Mouse (Mus musculus): ENCODE data around the gene Gipc3. TPM values are rescaled to one million over a fixed set of nuclear protein-coding genes. Genes with fewer than 3 reads are reported as not detected.
A peak's percentile ranks its signal among the peaks of the same experiment; 100 is the strongest.

Gipc3 gene
- polyA plus RNA-seq, 1 experiment from 2014 or later: 0.07 TPM

- Histone ChIP-seq H3K4me2 (ENCODE audit: low read length) (peak within 1 kb of the TSS; percentile 82), H3K4me1 (replicated peaks; ENCODE audit: insufficient read depth, low read length) (0 out of 2 replicates have a peak, but pooled peaks cover 15% of the 10 kb centered on the region), H3K27ac (peak within 1 kb of the TSS; percentile 60; the same call in 1 of the 2 replicates), H3K4me3 (replicated peaks; ENCODE audit: low read depth, low read length) (peak within 1 kb of the TSS; percentile 55), H3K9ac (ENCODE audit: low read depth, low read length) (peak within 1 kb of the TSS; percentile 77), H3K27me3 (ENCODE audit: insufficient read depth, low read length) (no peaks in the 10 kb centered on the region), H3K36me3 (ENCODE audit: insufficient read depth, low read length) (no peaks in the 10 kb centered on the region), H3K9me3 (replicated peaks; ENCODE audit: low read length) (no peaks in the 10 kb centered on the region)
- ATAC-seq (replicated peaks; ENCODE audit: low FRiP score, low read depth) (peak; percentile 91), DNase-seq (ENCODE audit: low spot score) (peak; percentile 100)
- TF ChIP-seq CTCF (IDR thresholded peaks at IDR 0.05; ENCODE audit: low read depth): peak; percentile 84
- under 1% methylated on average over 54 of the region's 54 CpGs for WGBS
These were observed 7.4 kb upstream of the Gipc3 start, which contains the start of gene Hmg20b for GRCm38 (mm10) chr10:81350351-81351063. Gene Hmg20b (minus strand): TSS chr10:81350480.

DNA sequence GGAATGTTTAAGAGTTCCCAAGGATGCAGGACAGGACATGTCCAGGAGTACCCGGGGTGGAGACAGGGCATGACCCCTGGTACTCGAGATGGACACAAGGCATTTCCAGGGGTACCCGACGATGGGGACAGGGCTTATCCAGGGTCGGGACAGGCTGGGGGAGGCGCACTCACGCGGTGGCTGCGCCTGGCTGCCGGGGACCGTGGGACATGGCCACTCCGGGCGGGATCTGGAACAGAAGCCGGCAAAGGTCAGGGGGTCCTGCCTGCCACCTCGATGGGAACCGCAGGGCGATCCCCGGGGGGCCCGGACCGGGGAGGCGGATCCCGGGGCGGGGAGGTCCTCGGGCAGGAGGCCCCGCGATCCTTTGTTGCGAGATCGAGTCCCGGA, 6.9 kb upstream of the Gipc3 start:
- no peak for DNase-seq (ENCODE audit: low spot score)
- ATAC-seq (replicated peaks; ENCODE audit: low FRiP score, low read depth): peak; percentile 23
- Histone ChIP-seq H3K9me3 (replicated peaks; ENCODE audit: low read length) (no peaks in the 10 kb centered on the region), H3K36me3 (ENCODE audit: insufficient read depth, low read length) (no peaks in the 10 kb centered on the region), H3K27me3 (ENCODE audit: insufficient read depth, low read length) (no peaks in the 10 kb centered on the region), H3K4me3 (replicated peaks; ENCODE audit: low read depth, low read length) (peak overlapping the region; percentile 55), H3K4me2 (ENCODE audit: low read length) (peak overlapping the region; percentile 82), H3K27ac (peak overlapping the region; percentile 60; the same call in 1 of the 2 replicates), H3K9ac (ENCODE audit: low read depth, low read length) (peak overlapping the region; percentile 77), H3K4me1 (replicated peaks; ENCODE audit: insufficient read depth, low read length) (0 out of 2 replicates have a peak, but pooled peaks cover 15% of the 10 kb centered on the region)
- WGBS: 0% methylated on average over 23 of the region's 29 CpGs
- no peak for TF ChIP-seq CTCF (IDR thresholded peaks at IDR 0.05; ENCODE audit: low read depth)

- no peak for TF ChIP-seq CTCF (IDR thresholded peaks at IDR 0.05; ENCODE audit: low read depth)
- peak overlapping the region; percentile 55 for H3K4me3 ChIP-seq (replicated peaks; ENCODE audit: low read depth, low read length)
- 6% methylated on average over 12 of the region's 12 CpGs for WGBS
- peak overlapping the region; percentile 82 for H3K4me2 ChIP-seq (ENCODE audit: low read length)
- no peaks in the 10 kb centered on the region for H3K36me3 ChIP-seq (ENCODE audit: insufficient read depth, low read length)
- no peak overlapping the region for H3K27ac ChIP-seq
- DNase-seq (ENCODE audit: low spot score) (peak; percentile 74), ATAC-seq (replicated peaks; ENCODE audit: low FRiP score, low read depth) (0 out of 2 replicates have a peak, but pooled peaks have one; percentile 13)
- H3K4me1 ChIP-seq (replicated peaks; ENCODE audit: insufficient read depth, low read length): 0 out of 2 replicates have a peak, but pooled peaks cover 15% of the 10 kb centered on the region
- peak overlapping the region; percentile 43 for H3K9ac ChIP-seq (ENCODE audit: low read depth, low read length)
- H3K9me3 ChIP-seq (replicated peaks; ENCODE audit: low read length): no peaks in the 10 kb centered on the region
- H3K27me3 ChIP-seq (ENCODE audit: insufficient read depth, low read length): no peaks in the 10 kb centered on the region
These were observed 6.1 kb upstream of the Gipc3 start for GRCm38 (mm10) chr10:81349146-81349545.

GRCm38 (mm10) chr10:81346453-81347067, 3.5 kb upstream of the Gipc3 start:
- Histone ChIP-seq H3K27me3 (ENCODE audit: insufficient read depth, low read length) (0 out of 2 replicates have a peak, but pooled peaks cover 18% of the 10 kb centered on the region), H3K9ac (ENCODE audit: low read depth, low read length) (peak overlapping the region; percentile 39; the same call in 1 of the 2 replicates), H3K36me3 (ENCODE audit: insufficient read depth, low read length) (no peaks in the 10 kb centered on the region), H3K9me3 (replicated peaks; ENCODE audit: low read length) (no peaks in the 10 kb centered on the region), H3K4me3 (replicated peaks; ENCODE audit: low read depth, low read length) (peak overlapping the region; percentile 15), H3K27ac (no peak overlapping the region), H3K4me2 (ENCODE audit: low read length) (peak overlapping the region; percentile 59), H3K4me1 (replicated peaks; ENCODE audit: insufficient read depth, low read length) (0 out of 2 replicates have a peak, but pooled peaks cover 15% of the 10 kb centered on the region)
- ATAC-seq (replicated peaks; ENCODE audit: low FRiP score, low read depth) (peak; percentile 18), DNase-seq (ENCODE audit: low spot score) (peak; percentile 79)
- peak; percentile 44; the same call in 1 of the 2 replicates for TF ChIP-seq CTCF (IDR thresholded peaks at IDR 0.05; ENCODE audit: low read depth)
- 11% methylated on average over 55 of the region's 55 CpGs for WGBS

DNA sequence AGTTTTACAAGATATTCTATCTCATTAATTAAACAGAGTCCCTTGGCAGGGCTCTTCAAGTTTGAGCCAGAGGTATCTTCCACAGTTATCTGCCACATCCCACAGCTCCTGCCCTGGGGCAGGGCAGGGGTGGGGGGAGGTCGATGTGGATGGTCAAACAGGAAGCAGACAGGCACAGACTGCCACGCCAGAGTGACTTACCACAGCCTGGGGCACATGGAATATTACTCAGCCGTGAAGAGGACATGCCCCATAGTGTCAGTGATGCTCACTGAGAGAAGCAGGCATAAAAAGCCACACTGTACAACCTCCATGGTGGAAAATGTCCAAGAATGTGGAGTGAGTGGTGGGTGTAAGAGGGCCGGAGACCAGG, 2.1 kb upstream of the Gipc3 start:
- H3K4me1 ChIP-seq (replicated peaks; ENCODE audit: insufficient read depth, low read length): 0 out of 2 replicates have a peak, but pooled peaks cover 15% of the 10 kb centered on the region
- H3K9ac ChIP-seq (ENCODE audit: low read depth, low read length): no peak overlapping the region
- H3K9me3 ChIP-seq (replicated peaks; ENCODE audit: low read length): no peaks in the 10 kb centered on the region
- H3K27me3 ChIP-seq (ENCODE audit: insufficient read depth, low read length): 0 out of 2 replicates have a peak, but pooled peaks cover 18% of the 10 kb centered on the region
- no peaks in the 10 kb centered on the region for H3K36me3 ChIP-seq (ENCODE audit: insufficient read depth, low read length)
- no peak overlapping the region for H3K4me2 ChIP-seq (ENCODE audit: low read length)
- ATAC-seq (replicated peaks; ENCODE audit: low FRiP score, low read depth): no peak
- H3K27ac ChIP-seq: no peak overlapping the region
- WGBS: 74% methylated on average over 4 of the region's 4 CpGs
- no peak overlapping the region for H3K4me3 ChIP-seq (replicated peaks; ENCODE audit: low read depth, low read length)
- TF ChIP-seq CTCF (IDR thresholded peaks at IDR 0.05; ENCODE audit: low read depth): no peak
- DNase-seq (ENCODE audit: low spot score): no peak

- H3K27me3 ChIP-seq (ENCODE audit: insufficient read depth, low read length): 0 out of 2 replicates have a peak, but pooled peaks cover 18% of the 10 kb centered on the region
- no peak overlapping the region for H3K4me3 ChIP-seq (replicated peaks; ENCODE audit: low read depth, low read length)
- ATAC-seq (replicated peaks; ENCODE audit: low FRiP score, low read depth) (no peak), DNase-seq (ENCODE audit: low spot score) (no peak)
- 0 out of 2 replicates have a peak, but pooled peaks cover 13% of the 10 kb centered on the region for H3K4me1 ChIP-seq (replicated peaks; ENCODE audit: insufficient read depth, low read length)
- 50% methylated on average over 8 of the region's 8 CpGs for WGBS
- no peak overlapping the region for H3K27ac ChIP-seq
- no peak overlapping the region for H3K9ac ChIP-seq (ENCODE audit: low read depth, low read length)
- H3K36me3 ChIP-seq (ENCODE audit: insufficient read depth, low read length): no peaks in the 10 kb centered on the region
- no peaks in the 10 kb centered on the region for H3K9me3 ChIP-seq (replicated peaks; ENCODE audit: low read length)
- peak; percentile 63 for TF ChIP-seq CTCF (IDR thresholded peaks at IDR 0.05; ENCODE audit: low read depth)
- no peak overlapping the region for H3K4me2 ChIP-seq (ENCODE audit: low read length)
These were observed 1.5 kb upstream of the Gipc3 start for GRCm38 (mm10) chr10:81344421-81345161.
